Mouse (Mus musculus) layer of hippocampus, adult 9-10 months (tissue): ENCODE results near the gene Rabep2.

Experiments
- DNase-seq: peaks from one replicate; pipeline ENCODE4 v3.0.0; 2022; ENCODE audit warnings: low spot score

Gene Rabep2

GRCm38 (mm10) chr7:126434726-126435125 is 6.2 kb downstream of the Rabep2 start:
- no peak for DNase-seq

GRCm38 (mm10) chr7:126435801-126436200 is 7.2 kb downstream of the Rabep2 start:
- DNase-seq = no peak

DNA sequence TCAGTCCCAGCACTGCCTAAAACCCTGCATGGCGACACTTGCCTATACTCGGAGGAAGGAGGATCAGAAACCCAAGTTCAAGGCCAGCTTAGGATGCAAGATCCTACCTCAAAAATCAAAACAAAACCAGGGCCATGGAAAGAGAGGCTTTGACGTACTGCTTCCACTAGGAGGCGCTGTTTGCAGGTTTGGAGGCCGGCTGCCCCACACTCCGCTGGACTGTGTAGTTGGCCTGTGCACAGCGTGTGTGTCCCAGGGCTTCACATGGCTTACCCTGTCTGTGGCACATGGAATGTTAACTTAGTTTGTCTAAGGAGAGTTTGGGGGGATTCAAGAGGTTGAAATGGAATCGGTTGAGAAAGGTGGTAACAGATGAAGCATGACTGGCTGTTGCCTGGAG is 8.3 kb downstream of the Rabep2 start:
- peak; percentile 15 for DNase-seq

DNA sequence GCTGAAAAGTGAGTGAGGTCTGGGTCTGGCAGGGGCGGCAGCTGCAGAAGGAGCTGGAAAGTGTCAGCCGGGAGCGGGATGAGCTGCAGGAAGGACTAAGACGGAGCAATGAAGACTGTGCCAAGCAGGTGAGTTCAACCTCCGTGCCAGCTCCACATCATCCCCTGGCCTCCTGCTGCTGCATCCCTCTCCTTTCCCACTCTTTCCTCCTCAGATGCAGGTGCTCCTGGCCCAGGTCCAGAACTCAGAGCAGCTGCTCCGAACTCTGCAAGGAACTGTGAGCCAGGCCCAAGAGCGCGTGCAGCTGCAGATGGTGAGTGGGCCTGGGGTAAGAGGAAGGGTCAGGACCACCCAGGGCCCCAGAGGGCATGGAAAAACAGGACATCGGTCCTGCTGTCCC is 11.6 kb downstream of the Rabep2 start:
- no peak for DNase-seq

DNA sequence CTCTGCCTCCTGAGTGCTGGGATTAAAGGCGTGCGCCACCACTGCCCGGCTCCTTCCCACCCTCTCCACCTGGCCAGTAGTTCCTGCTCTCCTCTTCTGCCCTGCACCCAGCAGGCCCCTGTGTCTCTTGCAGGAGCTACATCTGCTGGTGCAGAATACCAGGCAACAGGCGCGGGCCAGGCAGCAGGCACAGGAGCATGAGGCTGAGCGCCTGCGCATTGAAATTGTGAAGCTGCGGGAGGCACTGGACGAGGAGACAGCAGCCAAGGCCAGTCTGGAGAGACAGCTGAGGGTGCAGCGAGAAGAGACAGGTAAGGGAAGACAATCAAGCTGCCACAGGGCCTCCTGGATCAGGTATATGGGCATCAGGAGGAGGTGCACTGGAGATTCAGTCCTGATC is 15.4 kb downstream of the Rabep2 start:
- no peak for DNase-seq

- no peak for DNase-seq
Observed at GRCm38 (mm10) chr7:126444536-126444935, 16.0 kb downstream of the Rabep2 start.

DNA sequence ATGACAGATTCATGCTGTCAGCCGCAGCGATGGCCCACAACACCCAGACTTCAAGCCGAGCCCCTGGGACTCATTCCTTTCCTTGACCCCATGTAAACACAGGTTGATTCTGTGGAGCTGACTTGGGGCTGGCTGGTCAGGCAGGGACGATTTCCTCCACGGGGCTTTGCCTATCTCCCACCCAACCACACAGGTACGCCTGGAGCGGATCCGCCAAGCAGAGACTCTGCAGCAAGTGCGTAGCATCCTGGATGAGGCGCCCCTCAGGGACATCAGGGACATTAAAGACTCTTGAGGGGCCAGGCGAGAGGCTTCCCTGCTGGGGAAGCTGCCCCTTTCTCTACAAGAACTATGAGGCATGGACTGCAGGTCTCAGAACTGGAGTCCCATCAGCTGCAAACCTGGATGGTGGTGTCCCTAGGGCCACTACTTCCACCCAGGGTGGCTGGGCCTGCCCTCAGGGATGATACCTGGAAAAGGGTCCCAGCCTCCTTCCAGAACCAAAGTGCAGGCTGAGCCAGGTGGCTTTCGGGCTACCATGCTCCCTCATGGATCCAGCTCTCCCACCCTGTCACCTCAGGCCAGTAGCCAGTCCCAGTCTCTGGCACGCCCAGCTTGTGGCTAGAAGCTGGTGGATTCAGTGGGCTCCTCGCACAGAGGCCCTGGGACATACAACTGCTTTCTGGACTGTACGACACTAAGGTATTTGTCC is 16.7 kb downstream of the Rabep2 start:
- DNase-seq = no peak

- no peak for DNase-seq
Observed at GRCm38 (mm10) chr7:126446217-126446616, 17.7 kb downstream of the Rabep2 start.

DNA sequence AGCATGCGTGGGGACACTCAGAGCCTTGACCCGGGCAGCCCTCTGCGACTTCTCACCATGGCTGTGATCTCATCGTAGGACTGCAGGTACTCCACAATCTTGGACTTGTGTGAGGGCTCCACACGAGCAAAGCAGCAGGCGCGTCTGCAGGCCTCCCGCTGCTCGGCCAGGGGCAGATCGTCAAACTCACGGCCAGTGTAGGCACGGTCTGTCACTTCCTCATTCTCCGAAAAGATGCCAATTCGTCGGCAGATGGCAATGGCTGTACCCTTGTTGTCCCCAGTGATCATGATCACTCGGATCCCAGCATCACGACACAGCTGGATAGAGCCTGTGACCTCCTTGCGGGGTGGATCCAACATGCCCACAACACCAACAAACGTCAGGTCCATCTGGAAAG is 19.9 kb downstream of the Rabep2 start:
- no peak for DNase-seq

- DNase-seq = no peak
Observed at GRCm38 (mm10) chr7:126449991-126450390, 21.4 kb downstream of the Rabep2 start.

DNA sequence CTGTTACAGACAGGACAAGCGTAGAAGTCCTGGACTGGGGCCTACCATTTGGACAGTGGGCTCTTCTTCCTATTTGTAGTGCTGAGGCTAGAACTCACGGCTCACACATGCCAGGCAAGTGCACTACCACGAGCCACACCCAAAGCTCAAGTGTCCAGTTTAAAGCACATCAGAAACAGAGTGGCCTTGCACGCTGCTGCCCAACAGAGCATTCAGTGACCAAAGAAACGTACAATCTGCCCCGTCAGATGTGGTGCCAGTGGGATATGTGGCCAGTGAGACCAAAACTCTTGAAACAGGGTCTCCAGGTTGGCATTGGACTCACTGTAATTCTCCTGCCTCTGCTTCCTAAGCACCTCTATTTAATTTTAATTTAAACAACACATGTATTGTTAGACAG is 22.1 kb downstream of the Rabep2 start:
- DNase-seq = no peak

DNA sequence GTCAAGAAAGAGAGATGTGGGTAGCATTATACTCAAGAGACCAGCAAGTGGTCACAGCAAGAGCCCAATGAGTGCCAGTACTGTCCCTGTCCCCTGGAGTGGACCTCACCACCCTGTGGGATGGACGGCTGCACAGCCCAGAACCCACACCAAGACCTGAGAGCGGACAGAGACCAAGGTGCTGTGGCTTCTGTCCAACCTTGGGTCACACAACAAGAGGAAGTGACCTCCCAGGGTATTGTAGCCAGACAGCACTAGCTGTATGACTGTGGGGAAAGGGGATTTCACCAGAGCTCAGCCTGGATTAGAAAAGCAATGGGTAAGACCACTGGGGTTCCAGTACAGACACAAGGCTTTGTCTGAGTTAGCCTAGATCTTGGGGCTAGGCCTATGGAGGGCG is 23.7 kb downstream of the Rabep2 start:
- DNase-seq = no peak

DNA sequence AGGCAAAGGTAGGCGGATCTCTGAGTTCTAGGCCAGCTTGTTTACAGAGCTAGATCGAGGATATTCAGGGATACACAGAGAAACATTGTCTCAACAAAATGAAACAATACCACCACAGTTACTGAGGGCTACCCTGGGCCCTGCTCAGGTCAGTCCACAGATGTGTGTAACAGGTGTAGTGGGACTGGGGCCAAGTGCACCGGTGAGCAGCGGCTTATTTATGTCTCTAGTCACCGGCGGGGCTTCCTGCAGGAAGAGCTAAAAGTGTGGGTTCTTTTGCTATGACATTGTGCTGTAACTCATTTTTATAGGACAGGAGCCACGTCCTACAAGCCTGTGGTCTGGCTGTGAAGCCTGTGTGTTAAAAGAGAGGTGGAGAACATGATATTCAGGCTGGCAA is 25.3 kb downstream of the Rabep2 start:
- DNase-seq = no peak

DNA sequence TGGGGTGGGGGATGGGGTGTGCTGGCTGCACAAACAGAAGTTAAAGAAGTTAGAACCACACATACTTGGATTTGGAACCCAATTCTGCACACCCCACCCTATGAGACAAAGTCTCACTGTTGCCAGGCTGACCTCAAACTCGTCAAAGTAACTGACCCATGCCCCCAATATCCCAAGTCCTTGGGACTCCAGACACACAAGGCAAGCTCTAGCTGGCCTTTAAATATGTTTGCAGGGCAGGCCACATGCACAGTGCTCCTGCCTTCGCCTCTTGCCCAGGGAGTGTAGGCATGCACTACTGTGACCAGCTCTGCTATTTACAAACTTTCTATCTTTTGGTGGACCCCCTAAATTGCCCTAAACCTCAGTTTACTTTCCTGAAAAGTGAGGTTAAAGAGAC is 26.7 kb downstream of the Rabep2 start:
- no peak for DNase-seq

- DNase-seq = no peak
Observed at GRCm38 (mm10) chr7:126456382-126457266, 28.1 kb downstream of the Rabep2 start.

- no peak for DNase-seq
Observed at GRCm38 (mm10) chr7:126458225-126458624, 29.7 kb downstream of the Rabep2 start.

GRCm38 (mm10) chr7:126458844-126459618 is 30.5 kb downstream of the Rabep2 start:
- DNase-seq = no peak

DNA sequence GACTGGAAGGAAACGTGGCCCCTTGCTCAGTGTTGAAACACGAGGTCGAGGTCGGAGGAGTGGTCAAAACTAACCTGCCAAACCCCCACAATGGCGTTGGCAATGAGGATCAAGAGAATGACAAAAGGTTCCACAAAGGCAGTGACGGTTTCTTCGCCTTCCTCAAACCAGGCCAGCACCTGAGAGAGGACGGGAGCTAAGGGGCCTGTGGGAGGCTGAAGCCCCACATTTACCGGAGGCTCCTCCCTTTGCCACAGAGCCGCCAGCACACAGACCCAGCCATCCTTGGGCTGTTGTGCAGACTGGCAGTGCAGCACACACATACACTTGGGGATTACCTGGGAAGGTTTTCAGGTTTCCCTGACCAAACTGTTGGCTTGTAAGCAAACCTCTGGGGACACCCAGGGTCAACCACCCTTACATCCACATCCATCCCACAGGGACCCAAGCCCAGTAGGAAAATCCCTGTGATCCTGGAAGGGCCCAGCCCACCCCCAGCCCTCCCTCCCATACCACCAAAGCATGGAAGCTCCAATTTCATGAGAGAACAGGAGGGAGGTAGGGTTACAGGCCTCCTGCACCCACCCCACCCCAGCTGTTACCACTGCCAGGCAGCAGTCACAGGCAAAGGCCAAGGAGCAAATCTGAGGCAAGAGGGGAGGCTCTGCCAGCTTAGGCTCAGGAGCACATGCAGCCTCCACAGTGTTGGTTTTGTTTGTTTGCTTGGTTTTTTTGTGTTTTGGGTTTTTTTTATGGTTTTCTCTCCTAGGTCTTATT is 32.3 kb downstream of the Rabep2 start:
- DNase-seq = no peak

- no peak for DNase-seq
Observed at GRCm38 (mm10) chr7:126461626-126462025, 33.1 kb downstream of the Rabep2 start.

DNA sequence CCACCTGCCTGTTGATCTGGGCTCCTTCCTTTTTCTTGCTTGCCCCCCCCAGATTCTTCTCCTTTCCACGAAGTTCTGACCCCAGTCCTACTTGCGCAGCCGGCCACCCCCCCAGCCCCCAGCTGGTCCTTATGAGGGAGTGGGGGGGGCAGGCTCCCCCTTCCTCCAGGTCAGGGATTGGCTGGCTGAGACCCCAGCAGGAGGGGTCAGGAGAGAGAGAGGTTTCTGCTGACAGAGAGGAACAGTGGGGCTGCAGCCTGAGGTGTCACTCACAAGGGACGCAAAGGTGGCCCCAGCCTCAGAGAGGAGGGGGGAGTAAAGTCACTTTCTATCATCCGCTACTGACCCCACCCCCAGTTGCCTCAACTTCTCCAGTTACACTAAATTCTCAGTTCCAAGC is 34.4 kb downstream of the Rabep2 start, which contains the start of gene Atp2a1:
Atp2a1 (minus strand) TSS at position 105 of the 400 bp plus-strand sequence.
- DNase-seq = no peak

DNA sequence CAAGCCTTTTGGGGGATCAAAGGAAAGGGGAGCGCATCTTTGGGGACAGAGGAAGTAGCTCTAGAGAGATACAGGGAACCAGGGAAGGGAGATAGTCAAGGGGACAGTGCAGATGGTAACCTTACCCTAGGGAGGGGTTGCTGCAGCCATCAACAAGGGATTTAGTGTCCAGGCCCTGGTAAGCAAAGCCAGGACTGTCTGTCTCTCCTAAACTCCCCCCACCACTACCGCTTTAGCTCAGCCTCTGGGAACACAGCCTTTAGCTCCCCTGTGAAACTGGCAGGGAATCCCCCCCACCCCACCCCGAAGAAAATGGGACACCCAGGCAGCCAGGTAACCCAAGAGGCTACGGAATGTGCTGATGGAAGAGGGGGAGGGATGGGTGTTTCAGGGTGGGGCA is 35.0 kb downstream of the Rabep2 start:
- no peak for DNase-seq

GRCm38 (mm10) chr7:126464121-126464520 is 35.6 kb downstream of the Rabep2 start:
- DNase-seq = no peak
